Mouse (Mus musculus) lung, adult 18-20 months (tissue): ENCODE data around the gene Evc.

Source experiments
- DNase-seq, 2 experiments: peaks; one replicate each; pipeline ENCODE4 v3.0.0; 2022; ENCODE audit warnings: mixed read lengths in 2 of 2

The Evc gene

GRCm38 (mm10) chr5:37298370-37298769 lies 38.3 kb downstream of the Evc start:
- peak in 1 of 2 experiments; percentile 3 for DNase-seq

GRCm38 (mm10) chr5:37296717-37297116 lies 40.0 kb downstream of the Evc start:
- DNase-seq: no peak

GRCm38 (mm10) chr5:37290983-37291382 lies 45.7 kb downstream of the Evc start:
- DNase-seq: no peak

GRCm38 (mm10) chr5:37289236-37289635 lies 47.5 kb downstream of the Evc start:
- peak in 1 of 2 experiments; percentile 10 for DNase-seq

GRCm38 (mm10) chr5:37288374-37288773 lies 48.3 kb downstream of the Evc start:
- peak in 1 of 2 experiments; percentile 9 for DNase-seq

- no peak for DNase-seq
Measured at GRCm38 (mm10) chr5:37281021-37281420, 55.7 kb downstream of the Evc start.

GRCm38 (mm10) chr5:37263816-37264215 lies 72.9 kb downstream of the Evc start:
- no peak for DNase-seq

- no peak for DNase-seq
Measured at GRCm38 (mm10) chr5:37261734-37262133, 75.0 kb downstream of the Evc start.

GRCm38 (mm10) chr5:37257243-37257642 lies 79.5 kb downstream of the Evc start:
- no peak for DNase-seq

- no peak for DNase-seq
Measured at GRCm38 (mm10) chr5:37256823-37257222, 79.9 kb downstream of the Evc start.

- no peak for DNase-seq
Measured at GRCm38 (mm10) chr5:37254523-37254922, 82.2 kb downstream of the Evc start.

- no peak for DNase-seq
Measured at GRCm38 (mm10) chr5:37252101-37252804, 84.4 kb downstream of the Evc start.

- no peak for DNase-seq
Measured at GRCm38 (mm10) chr5:37251596-37251995, 85.1 kb downstream of the Evc start.

- DNase-seq: no peak
Measured at GRCm38 (mm10) chr5:37248870-37249269, 87.8 kb downstream of the Evc start.

- no peak for DNase-seq
Measured at GRCm38 (mm10) chr5:37247456-37247855, 89.2 kb downstream of the Evc start.

- DNase-seq: no peak
Measured at GRCm38 (mm10) chr5:37246138-37246910, 90.4 kb downstream of the Evc start.

GRCm38 (mm10) chr5:37245651-37246050 lies 91.0 kb downstream of the Evc start:
- peak in 1 of 2 experiments; percentile 5 for DNase-seq

GRCm38 (mm10) chr5:37244666-37245242 lies 91.9 kb downstream of the Evc start:
- no peak for DNase-seq

- no peak for DNase-seq
Measured at GRCm38 (mm10) chr5:37244161-37244560, 92.5 kb downstream of the Evc start.

GRCm38 (mm10) chr5:37243169-37243886 lies 93.4 kb downstream of the Evc start:
- peak in 1 of 2 experiments; percentile 26 for DNase-seq

GRCm38 (mm10) chr5:37242360-37243168 lies 94.1 kb downstream of the Evc start:
- DNase-seq: no peak

- DNase-seq: no peak
Measured at GRCm38 (mm10) chr5:37241651-37242151, 95.0 kb downstream of the Evc start, which contains the start of gene Crmp1. Crmp1 (plus strand) TSS chr5:37241940.
